Mouse (Mus musculus) cerebellum, postnatal 10 days (tissue): ENCODE data around the gene Ankrd11.

ENCODE experiments used
- DNase-seq, 2 experiments: peaks; one replicate each; pipeline ENCODE4 v3.0.0; 2021; ENCODE audit warnings: mixed read lengths in 2 of 2

Ankrd11 gene

DNA sequence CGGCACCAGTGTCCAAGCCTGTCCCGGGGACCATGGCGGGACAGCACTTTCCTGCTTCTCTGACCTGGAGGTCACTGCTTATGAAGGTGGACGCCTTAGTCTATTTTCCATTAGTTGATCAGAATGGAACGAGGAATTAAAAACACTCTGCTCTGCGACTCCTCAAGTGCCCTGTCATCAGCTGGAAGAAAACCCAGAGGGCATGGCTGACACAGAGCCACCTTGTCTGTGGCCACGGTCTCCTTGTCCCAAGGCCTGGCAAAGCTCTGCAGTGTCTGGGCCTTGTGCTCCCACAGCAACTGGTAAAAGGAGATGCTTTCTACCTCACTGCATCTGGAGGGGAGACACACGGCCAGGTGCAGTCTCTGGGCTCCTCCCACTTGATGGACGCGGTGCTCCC, 158.4 kb downstream of the Ankrd11 start:
- no peak for DNase-seq

DNA sequence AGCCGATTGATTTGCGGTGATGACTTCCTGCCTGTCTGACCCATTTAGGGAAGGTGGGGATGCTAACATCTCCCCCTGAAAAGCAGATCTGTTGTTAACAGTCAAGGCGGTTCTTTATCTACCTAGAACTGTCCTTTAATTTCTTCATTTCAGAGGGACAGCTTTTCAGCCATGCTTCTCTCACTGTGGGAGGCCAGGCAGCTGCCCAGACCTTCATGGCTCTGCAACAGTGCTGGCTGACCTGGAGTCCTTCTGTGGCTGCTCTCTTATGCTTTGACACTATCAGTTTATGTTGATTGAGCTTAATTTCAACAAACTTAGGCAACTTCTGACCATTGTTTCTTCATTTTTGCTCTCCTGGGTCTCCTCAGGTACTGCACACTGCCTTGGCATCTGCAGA, 161.8 kb downstream of the Ankrd11 start:
- DNase-seq, result peak; percentile 75 to 76

DNA sequence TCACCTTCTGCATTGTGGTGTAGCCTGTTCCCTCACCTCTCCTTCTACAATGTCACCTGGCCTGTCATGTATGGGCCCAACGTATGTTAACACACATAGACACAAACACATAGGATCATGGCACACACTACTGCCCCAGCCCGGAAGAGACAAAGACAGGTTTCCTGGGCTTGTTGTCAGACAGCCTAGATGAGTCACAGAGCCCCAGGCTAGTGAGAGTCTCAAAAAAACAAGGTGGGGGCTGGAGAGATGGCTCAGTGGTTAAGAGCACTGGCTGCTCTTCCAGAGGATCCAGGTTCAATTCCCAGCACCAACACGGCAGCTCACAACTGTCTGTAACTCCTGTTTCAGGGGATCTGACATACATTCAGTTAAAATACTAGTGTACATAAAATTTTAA, 163.8 kb downstream of the Ankrd11 start:
- DNase-seq, result no peak

DNA sequence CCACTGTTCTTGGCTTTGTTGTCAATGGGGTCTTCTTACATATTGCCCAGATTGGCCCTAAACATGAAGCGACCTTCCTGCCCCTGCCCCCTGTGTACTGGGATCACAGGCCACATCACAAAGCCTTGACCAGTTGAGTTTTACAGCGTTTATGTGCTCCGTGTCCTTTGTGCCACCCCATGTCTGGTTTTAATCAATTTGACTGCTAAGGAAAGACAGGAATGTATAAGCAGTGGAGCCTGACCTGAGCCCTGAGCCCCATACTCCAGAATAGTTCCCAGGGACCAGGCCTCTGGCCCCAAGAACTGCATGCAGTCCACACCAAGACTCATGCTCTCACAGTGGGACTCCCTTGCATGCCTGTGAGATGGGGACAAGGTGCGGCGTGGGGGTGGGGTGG, 166.9 kb downstream of the Ankrd11 start:
- no peak for DNase-seq

DNA sequence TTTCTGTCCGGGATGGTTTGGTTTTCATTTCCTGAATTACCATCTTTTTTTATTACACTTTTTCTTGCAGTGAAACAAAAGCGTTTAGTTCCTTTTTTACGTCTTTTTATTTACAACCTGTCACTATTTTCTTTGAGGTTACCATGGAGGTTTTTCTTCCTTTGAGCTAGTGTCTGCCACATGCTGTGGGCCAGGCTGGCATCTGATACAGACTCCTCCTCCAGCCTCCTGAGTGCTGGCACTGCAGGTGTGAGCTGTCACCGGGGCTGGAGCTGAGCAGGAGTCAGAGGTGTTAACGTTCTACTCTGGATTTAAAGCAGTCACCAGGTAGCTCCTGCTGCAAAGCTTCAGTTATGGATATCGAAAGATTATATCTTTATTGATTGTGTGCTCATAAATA, 168.9 kb downstream of the Ankrd11 start:
- DNase-seq, result peak; percentile 70 to 74

DNA sequence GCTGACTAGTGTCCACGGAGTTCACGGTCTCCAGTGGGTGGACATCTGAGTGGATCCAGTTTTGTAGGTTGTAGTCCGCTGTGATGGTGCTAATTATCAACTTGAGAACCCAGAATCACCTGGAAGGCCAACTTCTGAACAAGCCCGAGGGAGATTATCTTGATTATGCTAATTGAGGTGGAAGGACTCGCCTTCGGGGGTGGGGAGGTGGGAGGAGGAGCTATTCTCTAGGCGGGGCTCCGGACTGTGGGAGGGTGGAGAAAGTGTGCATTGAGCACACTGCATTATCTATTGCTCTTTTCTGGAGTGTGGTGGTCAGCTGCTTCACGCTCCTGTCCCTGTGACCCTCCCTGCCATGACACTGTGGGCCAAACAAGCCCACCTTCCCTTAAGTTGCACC, 170.4 kb downstream of the Ankrd11 start:
- DNase-seq, result no peak

DNA sequence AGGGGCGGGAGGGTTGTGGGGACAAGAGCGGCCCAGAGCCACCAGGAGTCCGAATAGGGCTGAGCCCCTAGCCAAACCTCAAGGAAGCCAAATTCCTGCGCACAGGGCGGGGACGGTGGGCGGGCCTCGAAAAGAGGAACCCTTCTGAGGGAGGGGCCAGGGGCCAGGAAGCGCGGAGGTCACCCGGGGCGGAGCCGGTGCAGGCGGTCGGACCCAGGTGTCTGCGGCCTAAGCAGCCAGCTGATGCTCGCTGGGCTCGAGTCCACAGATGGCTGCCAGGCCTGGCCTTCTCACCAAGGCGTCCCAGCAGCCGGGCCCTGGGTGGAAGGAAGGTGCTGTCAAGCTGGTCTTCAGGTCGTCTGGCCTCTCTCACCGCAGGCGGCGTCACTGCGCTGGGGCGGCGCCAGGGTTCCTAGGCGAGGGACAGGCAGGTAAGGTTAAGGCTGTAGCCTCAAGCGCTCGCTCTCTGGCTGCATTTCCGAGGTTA, 171.7 kb downstream of the Ankrd11 start:
- peak; percentile 72 for DNase-seq

DNA sequence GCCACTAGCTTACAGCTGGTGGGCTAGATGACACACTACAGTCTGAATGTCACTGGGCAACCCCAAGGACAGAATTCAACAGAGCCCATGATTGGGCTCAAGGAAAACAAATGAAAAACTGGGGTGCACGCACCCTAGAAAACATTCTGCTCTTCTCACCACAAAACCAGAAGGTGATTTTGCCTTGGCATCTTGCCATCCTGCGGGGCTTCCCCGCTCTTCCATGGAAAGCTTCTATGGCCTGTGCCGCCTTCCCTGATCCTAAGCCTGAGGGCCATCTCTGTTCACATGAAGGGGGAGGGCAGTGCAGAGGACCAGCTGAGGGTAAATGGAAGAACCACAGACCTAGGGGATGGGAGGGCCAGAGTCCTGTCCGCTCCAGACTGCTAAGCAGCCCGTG, 174.1 kb downstream of the Ankrd11 start:
- peak; percentile 43 to 62 for DNase-seq

DNA sequence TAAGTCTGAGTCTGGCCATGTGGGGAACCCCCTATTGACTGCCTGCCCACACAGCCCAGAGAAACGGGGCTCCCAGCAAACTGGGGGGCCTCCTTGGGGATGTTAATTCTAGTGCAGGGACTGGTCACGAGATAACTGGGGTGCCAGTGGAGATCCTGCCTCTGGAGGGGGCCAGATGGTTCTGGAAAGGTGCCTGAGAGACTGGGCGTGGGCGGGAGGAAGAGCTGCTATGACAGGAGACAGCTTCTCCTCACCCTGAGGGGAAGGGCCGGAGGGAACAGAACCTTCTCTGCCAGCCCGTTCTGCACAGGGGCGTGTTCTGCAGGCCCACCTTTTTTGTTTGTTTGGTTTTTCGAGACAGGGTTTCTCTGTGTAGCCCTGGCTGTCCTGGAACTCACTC, 175.8 kb downstream of the Ankrd11 start:
- no peak for DNase-seq

DNA sequence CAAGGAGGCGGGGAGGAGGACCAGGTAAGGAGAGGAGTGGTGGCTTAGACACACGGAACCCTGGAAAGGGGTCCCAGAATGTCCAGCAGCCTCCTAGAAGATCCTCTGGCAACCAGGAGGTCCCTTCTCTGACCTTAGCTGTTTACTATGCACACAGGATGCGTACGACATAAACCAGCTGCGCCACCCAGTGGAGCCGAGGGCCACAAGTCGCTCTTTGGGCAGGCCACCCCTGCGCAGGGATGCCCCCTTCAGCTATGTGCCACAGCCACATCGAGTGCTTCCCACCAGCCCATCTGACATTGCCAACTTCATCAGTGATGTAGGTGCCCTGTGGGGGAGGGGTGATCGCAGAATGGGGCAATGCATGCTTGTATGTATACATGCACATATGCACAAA, 176.6 kb downstream of the Ankrd11 start:
- peak; percentile 55 to 57 for DNase-seq

DNA sequence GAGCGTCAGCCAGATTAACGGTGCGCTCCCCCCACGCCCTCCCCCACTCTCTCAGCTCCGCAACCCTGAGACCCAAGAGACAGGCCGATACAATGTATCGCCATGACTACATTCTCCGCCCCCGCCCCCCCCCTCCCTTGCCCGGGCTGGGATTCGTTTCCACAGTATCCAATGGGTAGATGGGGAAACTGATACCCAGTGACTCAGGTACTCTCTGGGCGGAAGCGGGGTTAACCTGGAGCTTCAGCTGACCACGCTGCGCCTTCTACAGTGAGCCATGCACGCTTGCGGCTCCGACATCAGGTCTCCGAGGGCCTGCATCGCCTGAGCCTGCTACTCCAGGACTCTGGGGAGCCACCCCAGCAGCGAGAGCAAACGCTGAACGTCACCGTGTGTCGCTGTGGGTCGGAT, 177.4 kb downstream of the Ankrd11 start:
- DNase-seq, result no peak

DNA sequence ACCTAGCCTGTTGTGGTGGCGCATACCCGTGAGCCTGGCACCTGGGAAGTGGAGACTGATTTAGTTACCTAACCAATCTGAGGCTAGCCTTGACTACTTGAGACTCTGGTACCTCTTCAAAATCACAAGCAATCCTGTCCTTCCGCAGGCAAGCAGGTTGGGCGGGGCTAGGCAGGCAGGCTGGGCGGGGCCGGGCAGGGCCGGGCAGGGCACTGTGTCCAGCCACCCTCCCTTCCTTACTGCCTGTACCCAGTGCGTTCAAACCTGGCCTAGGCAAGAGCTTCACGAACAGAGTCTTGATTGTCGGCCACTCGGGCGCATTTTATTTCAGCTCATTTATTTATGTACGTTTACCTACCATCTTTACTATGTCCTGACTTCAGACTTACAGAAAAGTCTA, 182.2 kb downstream of the Ankrd11 start:
- no peak for DNase-seq

DNA sequence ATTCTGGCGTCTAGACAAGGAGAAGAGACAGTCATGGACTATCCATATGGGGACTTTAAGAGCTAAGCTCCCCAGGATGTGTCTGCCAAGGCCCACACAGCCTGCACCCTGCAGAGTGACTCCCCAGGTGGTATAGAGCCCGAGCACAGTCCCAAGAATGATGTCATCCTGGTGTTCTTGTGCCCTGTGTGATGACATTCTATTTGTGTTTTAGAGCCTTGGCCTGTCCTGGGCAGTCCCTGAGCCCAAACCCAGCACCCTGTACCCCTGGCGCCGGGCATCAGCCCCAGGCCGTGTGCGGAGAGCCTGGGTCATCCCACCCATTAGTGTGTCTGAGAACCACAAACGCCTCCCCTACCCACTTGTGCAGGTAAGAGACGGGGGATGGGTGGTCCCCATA, 185.8 kb downstream of the Ankrd11 start:
- no peak for DNase-seq

DNA sequence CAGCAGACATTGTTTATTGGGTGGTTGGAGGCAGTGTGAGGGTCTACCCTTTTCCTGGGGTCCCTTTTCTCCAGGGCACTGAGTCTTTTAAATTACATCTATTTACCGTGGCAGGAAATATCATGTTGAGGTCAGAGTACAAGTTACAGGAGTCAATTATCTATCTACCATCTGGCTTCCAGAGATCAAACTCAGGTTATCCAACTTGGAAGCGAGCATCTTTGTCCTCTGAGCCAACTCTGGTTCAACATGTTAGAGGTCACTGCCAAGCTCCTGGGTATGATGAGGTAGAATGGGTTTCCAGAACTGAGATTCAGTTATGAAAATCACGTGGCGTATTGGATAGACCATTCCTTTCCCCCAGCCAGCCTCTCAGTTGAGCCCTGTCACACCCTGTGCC, 187.0 kb downstream of the Ankrd11 start:
- DNase-seq, result no peak

DNA sequence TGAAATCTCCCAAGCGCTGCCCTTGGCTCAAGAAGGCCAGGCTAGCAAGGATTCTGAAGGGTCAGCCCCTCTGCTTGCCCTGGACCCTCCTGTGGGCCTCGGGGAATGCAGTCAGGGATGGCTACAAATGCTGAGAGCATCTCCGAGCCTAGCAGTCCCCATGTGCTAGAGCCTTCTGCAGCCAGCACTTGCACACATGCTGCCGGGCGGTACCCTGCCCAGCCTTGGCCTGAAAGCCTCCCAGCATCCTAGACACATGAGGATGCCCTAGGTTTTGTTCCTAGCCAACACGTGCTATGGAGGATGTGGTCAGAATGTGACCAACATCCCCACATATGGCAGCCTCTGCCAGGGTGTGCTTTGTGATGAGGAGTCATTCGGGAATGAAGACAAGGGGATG, 187.7 kb downstream of the Ankrd11 start:
- DNase-seq, result peak in 1 of 2 experiments; percentile 34

DNA sequence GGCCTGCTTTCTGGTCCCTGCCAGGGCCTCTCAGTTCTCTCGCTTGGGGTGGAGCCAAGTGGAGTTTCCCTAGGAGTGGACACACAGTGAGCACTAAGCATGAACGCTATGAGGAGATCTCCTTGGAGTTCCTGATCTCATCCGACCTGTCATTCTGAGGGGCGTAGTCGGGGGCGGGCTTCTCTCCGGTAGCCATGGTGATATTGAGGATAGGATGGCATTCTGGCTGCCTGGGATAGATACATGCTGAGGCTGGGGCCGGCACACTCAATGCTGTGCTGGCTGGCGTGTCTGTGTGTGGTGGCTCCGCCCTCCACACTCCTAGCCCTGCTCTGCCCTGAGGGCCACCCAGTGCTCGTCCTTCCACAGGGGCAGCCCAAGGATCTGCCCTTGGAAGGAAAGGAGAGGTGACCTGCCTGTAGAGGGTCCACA, 188.7 kb downstream of the Ankrd11 start:
- peak; percentile 80 to 82 for DNase-seq

DNA sequence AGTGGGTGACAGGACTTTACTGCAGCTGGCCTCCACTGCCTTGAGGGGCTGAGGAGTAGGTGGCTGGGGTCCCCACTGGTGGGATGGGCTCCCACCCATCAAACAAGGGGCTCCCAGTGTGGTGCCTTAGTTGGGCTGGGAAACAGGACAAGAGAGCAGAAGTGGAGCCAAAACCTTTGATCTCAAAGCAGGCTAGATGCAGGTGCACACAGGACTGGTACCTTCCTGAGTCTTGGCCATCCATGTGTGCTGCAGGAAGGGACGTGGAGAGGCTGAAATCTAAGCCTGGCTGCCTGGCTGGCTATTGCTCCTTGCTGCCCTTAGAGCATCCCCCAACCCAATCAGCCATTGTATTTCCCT, 189.6 kb downstream of the Ankrd11 start:
- DNase-seq, result no peak

DNA sequence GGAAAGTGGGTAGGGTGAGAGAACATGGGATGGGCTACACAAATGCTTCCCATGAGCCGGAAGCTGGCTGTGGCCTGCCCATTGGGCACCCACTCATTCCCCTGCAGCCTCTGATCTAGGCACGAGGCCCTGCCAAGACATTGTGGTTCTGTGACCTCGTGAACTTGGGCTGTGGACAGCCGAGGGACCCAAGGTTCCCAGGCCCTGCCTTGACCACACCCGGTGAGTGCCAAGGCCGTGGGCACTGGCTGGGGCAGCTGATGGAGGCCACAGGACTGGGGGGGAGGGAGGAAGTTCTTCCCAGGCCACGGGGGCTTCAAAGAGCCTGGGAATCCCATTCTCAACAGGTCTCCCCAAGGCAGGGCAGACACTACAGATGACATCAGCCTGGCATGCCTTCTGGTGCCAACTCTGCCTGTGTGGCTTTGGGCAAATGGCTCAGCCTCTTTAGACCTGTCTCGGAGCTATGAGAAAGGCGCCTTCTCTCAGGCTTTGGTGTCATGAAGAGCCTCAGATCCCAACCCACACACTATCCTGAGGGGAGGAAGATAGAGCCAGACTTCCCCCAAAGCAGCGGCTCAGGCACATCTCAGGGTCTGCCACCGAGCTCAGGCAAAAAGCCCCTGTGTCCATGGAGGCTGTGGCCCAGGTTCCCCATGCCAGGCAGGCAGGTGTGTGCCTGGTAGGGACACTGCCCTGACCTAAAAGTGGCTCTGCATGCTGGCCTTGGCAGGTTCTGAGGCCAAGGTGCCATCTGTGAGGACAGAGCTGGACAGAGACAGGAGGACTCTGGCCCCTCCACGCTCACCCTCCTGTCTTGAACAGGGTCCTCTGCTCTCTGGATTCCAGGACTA, 190.2 kb downstream of the Ankrd11 start:
- DNase-seq, result peak; percentile 86 to 90

DNA sequence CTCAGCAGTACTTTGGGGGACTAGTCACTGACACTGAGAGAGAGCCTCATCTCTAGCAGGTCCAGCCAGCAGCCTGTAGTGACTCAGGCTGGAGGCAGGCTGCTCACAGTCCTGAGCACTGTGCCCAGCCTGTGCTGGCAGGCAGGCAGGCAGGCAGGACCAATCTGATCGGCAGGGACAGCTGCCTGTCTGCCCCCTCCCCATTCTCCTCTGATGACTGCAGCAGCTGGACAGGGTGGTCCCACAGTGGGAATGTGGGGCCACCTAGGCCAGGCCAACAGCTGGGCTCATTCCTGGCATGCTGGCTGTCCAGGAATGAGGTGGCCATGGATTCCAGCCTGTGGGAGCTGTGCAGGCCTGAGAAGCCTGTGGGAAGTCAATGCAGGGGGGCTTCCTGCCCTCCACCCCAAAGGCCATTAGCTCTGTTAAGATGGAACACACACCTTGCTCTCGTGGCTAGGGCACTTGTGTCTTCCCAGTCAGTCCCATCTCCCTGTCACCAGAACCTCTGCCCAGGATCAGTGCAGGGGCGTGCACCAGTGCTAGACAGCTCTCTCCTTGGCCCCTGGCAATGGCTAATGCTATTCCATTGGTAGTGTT, 191.3 kb downstream of the Ankrd11 start:
- DNase-seq, result peak; percentile 52

DNA sequence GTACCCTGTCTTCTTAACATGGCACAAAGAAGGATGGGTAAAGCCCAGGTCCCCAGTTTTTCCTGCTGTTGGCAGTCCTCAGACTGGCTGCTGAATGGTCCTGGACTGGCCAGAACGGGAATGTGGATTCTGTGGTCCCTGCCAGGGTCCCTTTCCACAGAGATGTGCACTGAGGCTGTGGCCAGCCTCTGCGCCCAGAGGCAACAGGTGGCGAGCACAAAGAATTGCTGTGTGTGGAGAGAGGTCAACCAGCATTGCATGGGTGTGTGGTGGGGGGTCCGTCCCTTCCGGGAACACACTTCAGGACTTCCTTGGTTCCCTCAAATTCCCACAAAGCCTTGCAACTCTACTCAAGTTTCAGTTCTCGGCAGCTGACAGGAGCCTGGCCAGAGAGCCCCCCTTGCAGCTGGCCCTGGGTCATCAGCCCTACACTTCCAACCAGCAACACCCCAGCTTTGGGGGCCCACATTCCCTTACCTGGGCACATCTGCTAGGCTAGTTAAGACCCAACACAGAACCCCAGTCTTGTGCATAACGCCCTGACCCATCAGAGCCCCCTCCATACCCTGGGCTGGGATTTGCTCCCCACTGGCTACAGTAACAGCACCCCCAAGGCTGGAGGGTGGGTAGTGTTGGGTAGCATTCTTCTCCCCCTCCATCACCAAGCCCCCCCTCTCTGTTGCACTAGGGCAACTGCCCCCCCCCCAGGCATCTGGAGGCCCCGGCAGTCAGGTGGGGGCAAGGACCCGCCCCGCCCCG, 192.7 kb downstream of the Ankrd11 start:
- peak; percentile 27 to 45 for DNase-seq

DNA sequence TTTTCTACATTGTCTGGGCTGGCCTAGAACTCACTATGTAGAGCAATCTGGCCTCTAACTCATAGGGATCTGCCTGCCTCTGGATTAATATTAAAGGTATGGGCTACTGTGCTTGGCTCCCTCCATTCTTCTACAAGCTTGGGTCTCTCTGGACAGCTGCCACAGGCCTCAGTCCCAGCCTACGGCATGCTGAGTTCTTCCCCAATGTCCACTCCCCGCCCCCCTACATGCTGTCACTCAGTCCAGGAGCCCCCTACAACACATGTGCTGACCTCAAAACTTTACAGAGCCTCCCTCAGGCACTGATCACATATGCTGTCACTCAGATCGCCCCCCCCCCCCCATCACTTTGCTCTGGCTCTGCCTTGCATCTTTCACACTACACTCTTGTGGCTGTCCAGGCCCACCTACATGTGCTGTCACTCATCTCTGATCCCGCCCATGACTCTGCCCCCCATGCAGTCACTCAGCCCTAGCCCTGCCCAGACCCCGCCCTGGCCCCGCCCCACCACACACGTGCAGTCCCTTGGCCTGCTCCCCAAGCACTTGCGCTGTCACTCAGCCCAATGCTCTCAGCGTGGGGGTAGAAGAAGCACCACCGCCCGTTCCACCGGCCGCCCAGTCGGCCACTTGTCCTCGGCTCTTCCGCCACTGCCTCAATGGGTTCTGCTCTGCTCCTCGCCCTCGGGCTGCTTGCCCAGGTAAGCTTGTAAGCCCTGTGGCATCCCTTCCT, 194.1 kb downstream of the Ankrd11 start, which contains the start of gene Cdh15:
Gene Cdh15 (plus strand): TSS at position 138 of the 733 bp plus-strand sequence.
- DNase-seq, result peak; percentile 90 to 92

DNA sequence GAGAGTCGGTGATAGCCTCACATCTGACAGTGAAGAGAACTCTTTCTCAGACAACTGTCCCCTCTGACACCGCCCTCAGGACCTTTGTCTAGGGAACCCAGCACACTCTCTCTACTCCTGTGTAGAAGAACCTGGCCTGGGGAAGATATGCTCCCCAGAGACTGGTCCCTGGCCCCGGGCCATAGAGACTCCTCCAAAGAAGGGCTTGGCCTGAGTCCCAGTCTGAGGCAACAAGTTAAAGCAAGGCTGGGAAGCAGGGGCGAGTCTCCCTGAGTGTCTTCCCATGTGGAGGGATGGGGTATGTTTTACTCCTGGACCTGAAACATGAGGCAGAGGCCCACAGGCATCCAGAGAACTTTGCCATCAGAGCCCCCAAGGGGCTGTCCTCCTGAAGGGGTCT, 196.4 kb downstream of the Ankrd11 start:
- peak in 1 of 2 experiments; percentile 53 for DNase-seq

DNA sequence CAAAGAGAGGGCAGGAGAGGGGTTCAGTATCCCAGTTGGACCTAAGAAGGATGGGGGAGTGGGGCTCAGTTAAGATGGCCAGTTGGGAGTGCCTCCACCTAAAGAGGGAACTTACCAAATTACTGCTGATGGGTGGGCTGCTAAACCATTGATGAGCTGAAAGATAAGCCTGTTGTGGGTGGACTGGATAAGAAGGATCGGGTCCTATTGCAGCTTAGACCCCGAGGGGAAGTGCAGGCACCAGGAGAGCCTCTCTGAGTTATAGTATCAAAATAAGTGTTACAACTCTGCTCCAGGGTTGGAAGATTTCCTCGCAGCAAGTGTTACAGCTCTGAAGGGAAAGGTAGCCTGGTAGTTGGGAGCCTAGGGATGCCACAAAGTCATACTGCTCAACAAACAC, 197.9 kb downstream of the Ankrd11 start:
- no peak for DNase-seq
